Mouse (Mus musculus) heart, adult 9 months (tissue): ENCODE results near the gene Grin3b.

ENCODE experiments used
- DNase-seq, 2 experiments: peaks; one replicate each; pipeline ENCODE4 v3.0.0; 2022; ENCODE audit warnings: low spot score in 2 of 2

Gene Grin3b

GRCm38 (mm10) chr10:79936284-79936910 is 34.1 kb upstream of the Grin3b start:
- no peak for DNase-seq

- peak; percentile 78 to 81 for DNase-seq
Measured at GRCm38 (mm10) chr10:79936911-79937441, 33.5 kb upstream of the Grin3b start.

- DNase-seq: no peak
Measured at GRCm38 (mm10) chr10:79937775-79938526, 32.6 kb upstream of the Grin3b start.

- DNase-seq: peak in 1 of 2 experiments; percentile 77
Measured at GRCm38 (mm10) chr10:79940749-79941148, 29.8 kb upstream of the Grin3b start.

GRCm38 (mm10) chr10:79942988-79943387 is 27.5 kb upstream of the Grin3b start:
- DNase-seq: no peak

GRCm38 (mm10) chr10:79943471-79943901 is 27.0 kb upstream of the Grin3b start:
- no peak for DNase-seq

GRCm38 (mm10) chr10:79945507-79946234 is 24.8 kb upstream of the Grin3b start:
- DNase-seq: no peak

GRCm38 (mm10) chr10:79946752-79947322 is 23.7 kb upstream of the Grin3b start:
- no peak for DNase-seq

DNA sequence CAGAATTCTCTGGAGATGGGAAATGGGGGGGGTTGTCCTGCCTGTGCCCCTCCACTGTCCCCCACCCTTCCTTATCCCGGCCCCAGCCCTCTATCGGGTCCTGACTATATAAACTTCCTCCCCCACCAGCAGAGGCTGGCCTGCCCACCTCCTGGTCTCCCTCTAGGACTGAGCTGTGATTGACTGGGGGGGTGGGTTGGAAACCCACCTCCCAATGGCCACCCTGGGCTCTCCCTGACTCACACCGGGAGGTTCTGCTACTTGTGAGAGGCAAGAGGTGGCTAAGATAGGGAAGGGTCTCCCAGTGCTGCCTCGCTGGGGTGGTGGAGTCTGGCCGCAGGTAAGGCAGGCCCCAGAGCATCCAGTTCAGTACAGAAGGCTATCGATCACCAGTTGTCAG is 23.0 kb upstream of the Grin3b start:
- no peak for DNase-seq

GRCm38 (mm10) chr10:79949873-79950272 is 20.6 kb upstream of the Grin3b start:
- no peak for DNase-seq

DNA sequence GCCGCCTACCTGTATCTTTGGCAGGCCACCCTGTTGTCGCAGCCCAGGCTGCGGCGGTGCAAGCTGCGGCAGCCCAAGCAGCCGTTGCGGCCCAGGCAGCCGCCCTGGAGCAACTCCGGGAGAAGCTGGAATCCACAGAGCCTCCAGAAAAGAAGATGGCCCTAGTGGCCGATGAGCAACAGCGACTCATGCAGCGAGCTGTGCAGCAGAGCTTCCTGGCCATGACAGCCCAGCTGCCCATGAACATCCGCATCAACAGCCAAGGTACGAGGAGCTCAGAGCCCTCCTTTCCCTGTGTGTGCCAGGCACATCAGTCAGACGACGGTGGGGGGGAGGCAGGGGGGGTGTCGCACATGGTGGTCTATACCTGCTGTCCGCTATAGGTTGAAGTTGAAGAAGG is 19.9 kb upstream of the Grin3b start:
- no peak for DNase-seq

DNA sequence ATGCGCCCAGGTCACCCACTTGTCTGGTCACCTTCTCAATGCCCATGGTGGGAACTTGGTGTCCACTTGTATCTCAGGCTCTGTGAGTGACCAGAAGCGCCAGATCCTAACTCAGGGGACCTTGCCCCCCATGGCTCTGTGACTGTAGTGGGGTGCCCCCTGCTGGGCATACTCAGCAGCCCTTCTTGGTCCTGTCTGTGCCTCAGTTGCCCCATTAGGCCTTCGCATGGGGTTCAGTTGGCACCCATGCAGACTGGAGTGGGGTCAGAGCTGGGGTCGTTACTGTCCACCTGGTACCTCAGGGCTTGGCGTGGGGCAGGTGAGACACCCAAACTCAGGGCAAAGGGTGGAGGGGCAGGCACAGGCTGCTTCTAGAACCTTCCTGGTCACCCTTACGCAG is 16.6 kb upstream of the Grin3b start:
- DNase-seq: no peak

GRCm38 (mm10) chr10:79955691-79956090 is 14.8 kb upstream of the Grin3b start:
- DNase-seq: no peak

- DNase-seq: no peak
Measured at GRCm38 (mm10) chr10:79956643-79957154, 13.8 kb upstream of the Grin3b start.

- DNase-seq: peak; percentile 67 to 79
Measured at GRCm38 (mm10) chr10:79958140-79958816, 12.2 kb upstream of the Grin3b start.

DNA sequence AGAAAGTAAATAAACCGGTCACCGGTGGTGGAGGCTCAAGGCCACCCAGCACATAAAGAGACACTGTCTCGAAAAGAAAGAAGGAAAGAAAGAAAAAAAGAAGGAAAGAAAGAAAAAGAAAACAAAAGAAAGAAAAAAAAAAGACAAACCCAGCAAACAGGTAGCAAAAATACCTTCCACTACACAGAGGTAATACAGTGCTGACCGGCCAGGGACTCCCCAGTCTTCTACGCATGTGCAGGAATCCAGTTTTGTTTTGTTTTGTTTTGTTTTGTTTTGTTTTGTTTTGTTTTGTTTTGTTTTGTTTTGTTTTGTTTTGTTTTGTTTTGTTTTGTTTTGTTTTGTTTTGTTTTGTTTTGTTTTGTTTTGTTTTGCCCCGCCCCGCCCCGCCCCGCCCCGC is 11.1 kb upstream of the Grin3b start:
- peak in 1 of 2 experiments; percentile 57 for DNase-seq

DNA sequence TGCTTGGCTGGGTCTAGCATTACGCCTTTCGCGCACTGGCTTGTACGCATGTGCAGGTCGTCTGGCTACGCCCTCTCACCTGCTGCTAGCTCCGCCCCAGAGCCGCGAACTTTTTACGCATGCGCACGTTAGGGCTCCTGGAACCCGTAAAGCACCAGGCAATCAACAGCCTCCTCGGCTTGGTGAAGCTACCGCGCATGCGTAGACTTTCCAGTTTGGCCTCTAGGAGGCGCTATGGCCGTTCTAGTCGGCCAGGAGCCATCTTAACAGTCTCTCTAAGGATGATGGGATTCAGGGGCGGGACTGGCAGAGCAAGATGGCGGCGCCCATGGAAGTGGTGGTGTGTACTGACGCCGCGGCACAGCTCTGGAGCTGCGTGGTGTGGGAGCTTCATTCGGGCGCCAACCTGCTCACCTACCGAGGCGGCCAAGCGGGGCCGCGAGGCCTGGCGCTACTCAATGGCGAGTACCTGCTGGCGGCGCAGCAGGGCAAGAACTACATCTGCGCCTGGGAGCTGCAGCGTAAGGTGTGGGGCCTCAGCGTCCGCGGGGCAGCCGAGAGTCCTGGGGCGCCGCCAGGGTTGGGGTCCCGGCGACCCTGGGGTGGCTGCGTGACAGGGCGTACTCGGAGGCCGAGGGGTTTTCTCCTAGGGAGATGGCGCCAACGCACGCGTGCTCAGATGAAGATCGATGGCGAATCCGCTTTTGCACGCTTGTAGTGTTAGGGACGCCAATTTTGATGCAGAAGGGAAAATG is 10.5 kb upstream of the Grin3b start, which contains the start of gene Wdr18:
Gene Wdr18 (plus strand): TSS at position 306 of the 755 bp plus-strand sequence.
- DNase-seq: peak; percentile 100

DNA sequence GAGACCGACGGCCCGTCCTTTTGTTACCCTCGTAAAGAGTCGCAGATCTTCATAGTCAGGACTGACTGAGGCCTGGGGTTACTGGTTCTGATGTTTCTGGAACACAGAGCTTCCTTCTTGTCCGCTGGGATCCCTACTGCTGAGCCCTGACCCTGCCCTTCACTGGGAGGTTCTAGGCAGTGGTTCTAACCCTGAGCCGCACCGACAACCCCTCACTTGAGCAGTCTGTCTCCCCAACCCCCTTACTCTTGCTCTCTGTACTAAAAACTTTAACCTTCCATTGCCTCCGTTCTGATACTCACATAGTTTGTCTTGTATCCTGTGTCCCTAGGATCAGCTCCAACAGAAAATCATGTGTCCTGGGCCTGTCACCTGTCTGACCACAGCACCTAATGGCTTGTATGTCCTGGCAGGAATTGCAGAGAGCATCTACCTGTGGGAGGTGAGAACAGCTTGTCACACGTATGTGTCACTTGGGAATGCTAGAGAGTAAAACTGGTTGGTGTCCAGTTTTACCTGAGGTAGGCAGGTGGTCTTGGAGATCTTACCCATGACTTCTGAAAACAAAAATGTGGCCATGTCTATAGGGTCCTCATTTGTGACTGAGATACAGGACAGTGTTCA is 9.7 kb upstream of the Grin3b start:
- no peak for DNase-seq

DNA sequence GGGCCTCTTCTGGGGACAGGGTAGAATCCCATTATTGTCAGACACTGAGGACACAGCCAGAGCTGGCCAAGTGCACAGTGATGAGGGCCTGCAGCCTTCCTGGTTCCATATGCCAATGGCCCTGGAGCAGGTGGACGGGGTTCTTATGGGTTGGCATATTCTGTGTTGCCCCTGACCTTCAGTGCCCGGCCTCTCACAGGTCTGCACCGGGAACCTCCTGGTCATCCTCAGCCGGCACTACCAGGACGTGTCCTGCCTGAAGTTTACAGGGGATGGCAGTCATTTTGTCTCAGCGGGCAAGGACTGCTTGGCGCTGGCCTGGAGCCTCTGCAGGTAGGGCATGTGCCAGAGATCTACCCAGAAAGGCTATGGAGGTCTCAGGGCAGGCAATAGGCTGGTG is 5.8 kb upstream of the Grin3b start:
- no peak for DNase-seq

GRCm38 (mm10) chr10:79965325-79965724 is 5.2 kb upstream of the Grin3b start:
- no peak for DNase-seq
